Mouse (Mus musculus) cortical plate, adult 2 months (tissue): ENCODE measurements around the gene Uts2b. TPM values are rescaled to one million over a fixed set of nuclear protein-coding genes. Genes with fewer than 3 reads are reported as not detected.

Source experiments
- H3K27ac ChIP-seq: fragments of 200-500 bp; 2 replicates; pipeline ENCODE4 v1.5.1; 2012; ENCODE audit warnings: low read length, control low read depth, inconsistent platforms; ENCODE audit not compliant: insufficient read depth
- H3K4me1 ChIP-seq: fragments of 200-500 bp; 2 replicates; pipeline ENCODE4 v1.6.1; 2011; ENCODE audit warnings: low read length; ENCODE audit not compliant: control insufficient read depth, insufficient read depth
- H3K4me3 ChIP-seq: fragments of 200-500 bp; 2 replicates; pipeline ENCODE4 v1.5.1; 2011; ENCODE audit warnings: mild to moderate bottlenecking, low read length, control low read depth; ENCODE audit not compliant: insufficient read depth
- CTCF ChIP-seq: fragments of 200-500 bp; IDR thresholded peaks from 2 replicates; pipeline ENCODE4 v1.5.1; 2011; ENCODE audit warnings: mild to moderate bottlenecking, control low read depth, low read length; ENCODE audit not compliant: insufficient read depth; ENCODE audit errors: extremely low read depth
- POLR2A ChIP-seq: fragments of 200-500 bp; IDR thresholded peaks from 2 replicates; pipeline ENCODE4 v1.6.1; 2011; ENCODE audit warnings: mild to moderate bottlenecking, low read length, control low read depth; ENCODE audit not compliant: insufficient read depth; ENCODE audit errors: extremely low read depth
- polyA plus RNA-seq: library from polyadenylated mRNA; depleted of rRNA; stranded (reverse); fragments of >200 nt; gene quantifications from 2 replicates; pipeline ENCODE4 v1.2.3, GENCODE M21; 2012

The Uts2b gene
- polyA plus RNA-seq, 1 experiment, result not detected

- no peak overlapping the region for H3K27ac ChIP-seq
- H3K4me3 ChIP-seq, result no peak overlapping the region
These were observed 5.3 kb upstream of the Uts2b start for GRCm38 (mm10) chr16:27375318-27375717.

DNA sequence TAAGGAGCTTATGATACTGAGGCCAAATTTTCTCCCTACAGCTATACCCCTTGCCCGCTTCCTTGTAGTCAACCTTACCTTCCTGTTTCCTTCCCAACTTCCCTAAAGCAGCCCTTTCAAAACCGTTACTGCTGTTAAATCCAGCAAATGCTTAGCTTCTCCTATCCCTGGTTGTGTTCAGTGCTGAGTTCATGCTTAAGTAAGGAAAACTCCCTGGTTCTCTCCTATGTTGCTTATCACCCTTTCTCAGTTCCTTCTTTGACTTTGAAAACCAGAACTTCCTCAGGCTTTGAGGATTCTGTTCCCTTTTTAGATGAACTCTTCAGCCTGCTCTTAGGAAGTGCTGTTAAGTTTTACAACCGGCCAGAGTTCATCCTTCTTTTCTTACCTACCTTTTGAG is 4.1 kb upstream of the Uts2b start:
- no peak for TF ChIP-seq CTCF
- no peak for TF ChIP-seq POLR2A
- Histone ChIP-seq H3K4me1 (no peaks in the 10 kb centered on the region), H3K4me3 (no peak overlapping the region), H3K27ac (no peak overlapping the region)

More at GRCm38 (mm10) chr16:27375318-27375717, 5.3 kb upstream of the Uts2b start:
- no peak for TF ChIP-seq CTCF
- no peak for TF ChIP-seq POLR2A
- no peaks in the 10 kb centered on the region for H3K4me1 ChIP-seq

DNA sequence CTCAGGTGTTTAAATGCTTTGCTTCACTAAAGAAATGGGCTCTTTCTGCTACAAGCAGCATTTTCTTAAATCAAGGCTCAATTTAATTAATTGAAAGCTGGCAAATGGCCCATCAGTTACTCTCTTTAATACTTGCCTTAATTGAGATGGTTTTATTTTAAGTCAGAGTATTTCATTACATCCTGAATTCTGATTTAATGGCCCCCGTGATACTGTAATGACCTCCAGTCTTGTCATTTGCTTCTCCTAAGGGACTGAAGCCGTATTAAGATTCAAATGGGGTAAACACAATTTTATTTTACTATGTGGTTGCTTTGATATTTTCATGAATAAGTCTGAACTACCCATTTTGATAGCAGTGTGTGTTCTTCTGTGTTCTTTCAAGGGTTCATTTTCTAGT is 661 bp upstream of the Uts2b start:
- TF ChIP-seq CTCF (no peak), POLR2A (no peak)
- no peak overlapping the region for H3K27ac ChIP-seq
- H3K4me3 ChIP-seq, result no peak overlapping the region
- H3K4me1 ChIP-seq, result no peaks in the 10 kb centered on the region

DNA sequence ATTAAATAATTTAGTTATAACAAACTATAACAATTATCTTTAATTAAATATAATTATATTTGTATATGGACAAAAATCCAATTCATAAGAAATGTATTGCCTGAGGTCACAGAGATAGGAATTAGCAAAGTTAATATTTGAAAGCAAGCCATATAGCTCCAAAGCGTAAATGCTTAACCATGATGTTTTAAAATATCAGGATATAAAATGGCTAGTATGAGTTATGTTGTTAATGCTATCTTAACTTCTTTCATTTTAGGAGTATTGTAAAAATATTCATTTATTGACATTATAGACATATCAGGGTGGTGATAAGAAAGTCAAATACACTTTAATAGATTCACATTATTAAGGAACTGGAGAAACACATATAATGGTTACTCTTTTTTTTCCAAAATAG is 10.0 kb downstream of the Uts2b start:
- no peak overlapping the region for H3K4me3 ChIP-seq
- H3K4me1 ChIP-seq, result no peaks in the 10 kb centered on the region
- no peak overlapping the region for H3K27ac ChIP-seq
- TF ChIP-seq CTCF (no peak), POLR2A (no peak)

DNA sequence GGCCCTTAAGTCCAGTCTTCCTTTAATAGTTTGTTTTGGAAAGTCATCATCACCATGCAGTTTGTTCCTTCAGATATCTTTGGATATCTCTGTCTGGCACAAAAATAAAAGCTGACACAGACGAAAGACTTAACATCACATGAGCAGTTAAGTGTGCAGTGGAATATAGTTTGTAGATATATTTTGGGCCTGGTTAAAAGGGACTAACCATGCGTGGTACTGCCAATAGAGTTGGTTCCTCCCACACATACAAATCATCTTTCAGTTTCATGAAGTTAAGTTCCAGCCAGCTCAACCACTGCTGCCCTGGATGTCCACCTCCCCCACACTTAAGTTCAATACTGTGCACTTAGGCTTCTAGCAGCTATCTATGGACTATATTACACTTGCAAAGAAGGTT is 15.6 kb downstream of the Uts2b start:
- no peak overlapping the region for H3K4me3 ChIP-seq
- no peak overlapping the region for H3K27ac ChIP-seq
- TF ChIP-seq CTCF (no peak), POLR2A (no peak)
- no peaks in the 10 kb centered on the region for H3K4me1 ChIP-seq

DNA sequence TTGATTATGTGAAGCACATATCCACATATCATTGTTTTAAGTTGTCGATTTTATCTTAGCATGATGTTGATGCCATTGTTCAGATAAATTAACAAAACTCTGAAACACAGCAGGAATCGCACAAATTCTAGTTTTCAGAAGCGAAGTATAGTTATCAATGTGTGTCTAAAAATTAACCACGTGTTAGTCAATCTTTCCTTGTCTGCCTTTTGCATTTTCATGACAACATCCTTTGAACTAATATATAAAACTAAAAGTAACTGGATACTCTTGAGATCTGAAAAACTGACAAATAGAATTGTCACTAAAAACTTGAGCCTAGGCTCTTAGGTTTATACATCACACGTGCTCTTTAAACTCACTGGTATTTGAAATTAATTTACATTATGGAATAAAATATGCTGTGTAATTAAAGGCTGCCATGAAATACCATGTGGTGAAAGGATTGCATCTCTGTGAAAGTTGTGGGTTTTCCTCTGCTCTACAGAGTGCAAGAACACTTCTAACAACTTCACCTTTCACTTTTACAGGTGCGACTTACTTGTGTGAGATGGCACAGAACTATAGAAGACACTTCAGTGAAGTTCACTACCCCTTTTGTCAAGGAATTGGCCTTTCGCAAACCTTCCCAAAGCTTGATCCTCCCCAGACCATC is 20.0 kb downstream of the Uts2b start:
- Histone ChIP-seq H3K27ac (no peak overlapping the region), H3K4me1 (no peaks in the 10 kb centered on the region), H3K4me3 (no peak overlapping the region)
- TF ChIP-seq POLR2A (no peak), CTCF (no peak)

DNA sequence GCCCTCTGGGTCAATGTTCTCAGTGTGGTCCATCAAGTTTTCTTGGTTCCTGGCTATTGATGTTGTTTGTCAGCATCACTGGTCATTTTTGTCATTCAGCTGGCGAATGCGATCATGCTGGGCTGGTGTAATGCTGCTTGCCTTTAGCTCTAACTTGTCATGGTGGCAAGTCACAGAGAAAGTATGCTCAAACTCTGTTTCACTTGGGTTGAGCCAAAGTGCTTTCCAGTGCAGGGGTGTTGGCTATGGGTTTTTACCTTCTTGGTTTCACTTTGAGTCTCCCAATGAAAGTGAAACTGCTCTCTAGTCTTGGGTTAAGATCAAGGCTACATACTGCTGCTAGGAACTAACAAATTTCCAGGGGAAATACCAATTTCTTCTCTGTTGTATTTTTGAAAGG is 20.8 kb downstream of the Uts2b start:
- TF ChIP-seq POLR2A (no peak), CTCF (no peak)
- Histone ChIP-seq H3K4me3 (no peak overlapping the region), H3K4me1 (no peaks in the 10 kb centered on the region), H3K27ac (no peak overlapping the region)

GRCm38 (mm10) chr16:27348359-27348758 is 21.7 kb downstream of the Uts2b start:
- Histone ChIP-seq H3K4me3 (no peak overlapping the region), H3K27ac (no peak overlapping the region), H3K4me1 (no peaks in the 10 kb centered on the region)
- TF ChIP-seq POLR2A (no peak), CTCF (no peak)

GRCm38 (mm10) chr16:27347521-27347920 is 22.5 kb downstream of the Uts2b start:
- Histone ChIP-seq H3K4me1 (no peaks in the 10 kb centered on the region), H3K4me3 (no peak overlapping the region), H3K27ac (no peak overlapping the region)
- TF ChIP-seq CTCF (no peak), POLR2A (no peak)

DNA sequence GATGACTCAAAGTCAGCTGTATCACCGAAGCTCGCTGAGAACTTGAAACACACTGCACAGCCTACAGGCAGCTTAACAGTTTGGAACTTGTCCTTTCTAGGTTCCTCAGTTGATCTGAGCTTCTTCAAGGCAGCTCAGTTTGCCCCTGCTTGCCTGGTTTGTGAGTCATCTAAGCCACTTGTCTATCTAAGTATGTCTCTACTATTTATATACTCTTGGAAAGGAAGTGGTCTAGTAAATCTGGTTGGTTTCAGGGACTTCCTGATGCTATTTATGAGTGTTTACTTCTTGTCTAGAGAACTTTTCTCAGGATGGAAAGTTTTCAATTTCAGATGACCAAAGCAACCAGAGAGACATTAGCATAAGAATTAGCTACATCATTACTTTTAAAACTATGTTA is 43.6 kb downstream of the Uts2b start:
- no peaks in the 10 kb centered on the region for H3K4me1 ChIP-seq
- TF ChIP-seq CTCF, result no peak
- TF ChIP-seq POLR2A, result no peak
- H3K4me3 ChIP-seq, result no peak overlapping the region
- no peak overlapping the region for H3K27ac ChIP-seq

DNA sequence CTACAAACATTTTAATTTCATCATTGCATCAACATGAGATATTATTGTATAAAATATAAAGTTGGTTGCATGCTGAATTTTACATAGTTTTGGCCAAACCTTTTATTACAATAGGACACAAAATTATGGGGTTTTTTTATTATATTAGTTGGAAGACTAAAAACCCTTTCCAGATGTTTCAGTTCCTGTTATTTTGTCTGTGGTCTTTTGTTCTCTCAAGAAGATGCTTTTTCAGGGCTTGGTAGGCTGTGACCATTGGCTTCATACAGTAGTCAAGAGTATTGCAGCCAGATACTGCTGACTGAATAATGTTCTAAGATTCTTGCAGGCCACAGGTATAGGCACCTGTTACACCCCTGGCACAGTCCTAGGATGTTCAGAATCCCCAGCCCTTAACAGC is 48.0 kb downstream of the Uts2b start:
- no peak overlapping the region for H3K4me3 ChIP-seq
- H3K4me1 ChIP-seq, result no peaks in the 10 kb centered on the region
- no peak overlapping the region for H3K27ac ChIP-seq
- no peak for TF ChIP-seq CTCF
- no peak for TF ChIP-seq POLR2A
